Mouse (Mus musculus) spleen, adult 18-20 months (tissue): Measurements from ENCODE around the gene Abhd16a.
"Not testable (repeated sequence)": the region's sequence is repeated elsewhere in the genome, so short reads cannot be mapped to it uniquely, and the experiment has no call there.

Experiments
- DNase-seq, 2 experiments: peaks; one replicate each; pipeline ENCODE4 v3.0.0; 2022; ENCODE audit warnings: mixed read lengths in 2 of 2

The Abhd16a gene

DNA sequence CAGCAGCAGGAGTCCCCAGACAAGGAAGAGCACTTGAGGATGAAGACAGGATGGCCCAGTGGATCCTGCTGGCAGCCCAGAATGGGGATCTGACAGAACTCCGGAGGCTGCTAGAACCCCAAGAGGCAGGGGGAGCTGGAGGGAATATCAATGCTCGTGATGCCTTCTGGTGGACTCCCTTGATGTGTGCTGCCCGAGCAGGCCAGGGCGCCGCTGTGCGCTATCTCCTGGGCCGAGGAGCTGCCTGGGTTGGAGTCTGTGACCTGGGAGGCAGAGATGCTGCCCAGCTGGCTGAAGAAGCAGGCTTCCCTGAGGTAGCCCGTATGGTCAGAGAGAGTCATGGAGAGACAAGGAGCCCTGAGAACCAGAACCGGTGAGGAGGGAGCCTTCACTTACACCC is 34.2 kb downstream of the Abhd16a start:
- not testable (repeated sequence) for DNase-seq

DNA sequence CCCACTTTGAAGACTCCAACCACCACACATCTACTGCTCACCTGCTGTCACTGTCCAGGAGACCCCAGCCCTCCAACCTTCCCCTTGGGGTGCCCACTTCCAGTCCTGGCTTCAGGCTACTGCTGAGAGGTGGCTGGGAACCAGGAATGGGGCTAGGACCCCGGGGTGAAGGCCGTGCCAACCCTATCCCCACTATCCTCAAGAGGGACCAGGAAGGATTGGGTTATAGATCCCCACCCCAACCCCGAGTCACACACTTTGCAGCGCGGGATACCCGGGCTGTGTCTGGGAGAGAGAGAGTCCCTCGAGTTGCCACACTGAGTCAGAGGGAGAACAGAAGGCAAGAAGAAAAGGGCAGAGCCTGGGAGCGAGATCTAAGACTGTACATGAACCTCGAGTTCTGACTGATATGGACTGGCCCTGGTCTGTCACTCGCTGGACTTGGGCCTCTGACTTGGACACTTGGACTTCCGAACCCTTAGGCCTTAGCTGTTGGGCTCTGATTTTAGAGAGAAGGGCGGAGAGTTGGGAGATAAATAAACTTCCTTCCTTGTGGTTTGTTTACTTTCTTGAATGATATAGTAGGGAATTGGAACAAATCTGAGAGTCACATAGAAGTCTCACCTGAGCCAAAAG is 35.3 kb downstream of the Abhd16a start:
- not testable (repeated sequence) for DNase-seq

- DNase-seq, result no peak
These were observed 36.0 kb downstream of the Abhd16a start for GRCm38 (mm10) chr17:35125081-35125480.

DNA sequence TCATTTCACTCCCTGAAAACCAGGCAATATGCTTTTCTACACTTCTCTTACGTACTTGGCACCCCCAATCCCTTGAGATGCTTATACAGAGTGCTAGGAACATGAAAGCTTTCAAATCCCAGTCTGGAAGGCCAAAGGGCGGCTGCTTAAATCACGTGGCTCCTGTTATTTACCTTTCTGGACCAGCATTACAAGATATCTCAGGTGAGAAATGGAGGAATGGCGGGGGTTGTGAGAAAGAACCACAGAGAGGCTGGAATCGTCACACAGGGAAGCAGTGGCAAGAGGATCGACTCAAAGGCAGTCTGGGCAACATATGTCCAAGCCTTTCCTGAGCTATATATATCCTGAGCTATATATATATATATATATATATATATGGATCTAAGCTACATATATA is 36.5 kb downstream of the Abhd16a start:
- no peak for DNase-seq

DNA sequence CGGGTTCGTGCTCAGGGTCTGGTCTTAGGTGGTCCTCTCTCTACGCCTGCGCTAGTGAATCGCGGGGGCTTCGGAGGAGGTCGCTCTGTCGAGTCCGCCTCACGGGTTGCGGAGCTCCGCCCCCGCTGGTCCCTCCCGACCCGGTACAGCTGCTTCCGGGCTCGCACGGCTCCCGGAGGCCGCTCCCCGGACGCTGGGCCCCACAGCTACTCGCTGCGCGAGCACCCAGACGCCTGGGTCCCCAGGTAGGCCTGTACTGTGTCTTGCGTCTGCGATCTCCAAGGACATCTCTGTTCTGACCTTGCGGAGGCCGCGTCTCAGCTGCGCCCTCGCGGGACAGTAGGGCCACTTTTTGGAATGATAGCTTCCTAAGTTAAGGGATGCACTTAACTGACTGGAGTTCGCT is 37.1 kb downstream of the Abhd16a start, which contains the start of gene D17H6S53E:
Gene D17H6S53E, plus strand, starts transcription at position 168 of the 406 bp plus-strand sequence.
- DNase-seq, result peak; percentile 66 to 76

DNA sequence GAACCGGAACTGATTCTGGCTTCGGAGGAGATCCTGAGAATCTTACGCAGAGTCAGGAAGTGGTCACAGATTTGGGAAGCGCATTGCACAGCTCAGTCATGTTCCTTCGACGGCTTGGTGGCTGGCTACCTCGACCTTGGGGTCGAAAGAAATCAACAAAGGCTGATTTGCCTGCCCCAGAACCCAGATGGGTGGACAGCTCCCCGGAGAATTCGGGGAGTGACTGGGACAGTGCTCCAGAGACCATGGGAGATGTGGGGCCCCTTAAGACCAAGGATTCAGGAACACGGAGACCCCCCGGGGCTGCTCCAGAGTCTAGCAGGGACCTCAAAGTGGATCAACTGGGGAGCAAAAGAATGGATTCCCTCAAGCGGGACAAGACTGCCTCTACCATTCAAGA is 38.0 kb downstream of the Abhd16a start:
- DNase-seq, result no peak

DNA sequence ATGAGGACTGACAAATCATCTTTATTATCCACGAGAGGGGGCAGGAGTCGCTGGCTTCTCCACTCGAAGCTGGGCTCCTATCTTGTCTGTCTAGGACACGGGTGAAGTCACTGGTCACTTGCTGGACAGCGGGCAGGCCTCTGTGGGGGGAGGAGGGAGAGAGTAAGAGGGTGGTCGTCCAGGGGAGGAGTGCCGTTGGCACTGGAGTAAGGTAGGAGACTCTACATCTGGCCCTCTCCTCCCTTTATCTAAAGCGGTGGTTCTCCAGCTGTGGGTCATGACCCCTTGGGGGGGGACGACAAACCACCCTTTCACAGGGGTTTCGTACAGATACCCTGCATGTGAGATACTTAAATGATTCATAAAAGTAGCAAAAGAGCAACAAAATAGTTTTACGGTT is 39.9 kb downstream of the Abhd16a start:
- DNase-seq, result no peak

- no peak for DNase-seq
These were observed 42.0 kb downstream of the Abhd16a start for GRCm38 (mm10) chr17:35131038-35131437.

- DNase-seq, result no peak
These were observed 42.6 kb downstream of the Abhd16a start, which contains the start of gene Apom for GRCm38 (mm10) chr17:35131500-35132173. TSS of gene Apom (minus strand) at chr17:35132050.

GRCm38 (mm10) chr17:35132174-35132560 is 43.1 kb downstream of the Abhd16a start:
- DNase-seq, result no peak

- no peak for DNase-seq
These were observed 44.5 kb downstream of the Abhd16a start for GRCm38 (mm10) chr17:35133517-35133916.

- peak; percentile 88 to 93 for DNase-seq
These were observed 45.9 kb downstream of the Abhd16a start, which contains the start of gene Bag6 for GRCm38 (mm10) chr17:35134801-35135590. TSS of gene Bag6 (plus strand) at chr17:35135178.

- no peak for DNase-seq
These were observed 46.7 kb downstream of the Abhd16a start for GRCm38 (mm10) chr17:35135591-35136320.

GRCm38 (mm10) chr17:35139269-35139668 is 50.2 kb downstream of the Abhd16a start:
- DNase-seq, result no peak

DNA sequence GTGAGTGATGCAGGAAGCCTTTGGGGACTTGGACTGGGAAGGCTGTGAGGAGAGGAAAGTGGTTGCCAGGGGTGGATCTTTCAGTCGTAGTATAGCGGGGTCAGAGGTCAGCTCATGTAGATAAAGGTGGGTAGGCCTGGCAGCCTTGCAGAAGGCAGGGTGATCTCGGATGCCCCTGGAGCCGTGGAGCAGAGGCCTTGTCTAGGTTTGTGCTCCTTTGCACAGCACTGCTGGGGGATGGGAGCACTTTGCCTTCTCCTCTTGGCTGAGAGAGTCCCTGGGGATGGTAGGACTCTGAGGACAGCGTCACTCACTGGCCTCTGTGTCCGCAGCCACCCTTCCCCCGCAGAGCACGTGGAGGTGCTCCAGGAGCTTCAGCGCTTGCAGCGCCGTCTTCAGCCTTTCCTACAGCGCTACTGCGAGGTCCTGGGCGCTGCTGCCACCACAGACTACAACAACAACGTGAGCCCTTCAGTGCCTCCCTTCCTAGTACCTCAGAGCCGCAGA is 51.5 kb downstream of the Abhd16a start:
- no peak for DNase-seq

- DNase-seq, result no peak
These were observed 52.9 kb downstream of the Abhd16a start for GRCm38 (mm10) chr17:35141971-35142370.

DNA sequence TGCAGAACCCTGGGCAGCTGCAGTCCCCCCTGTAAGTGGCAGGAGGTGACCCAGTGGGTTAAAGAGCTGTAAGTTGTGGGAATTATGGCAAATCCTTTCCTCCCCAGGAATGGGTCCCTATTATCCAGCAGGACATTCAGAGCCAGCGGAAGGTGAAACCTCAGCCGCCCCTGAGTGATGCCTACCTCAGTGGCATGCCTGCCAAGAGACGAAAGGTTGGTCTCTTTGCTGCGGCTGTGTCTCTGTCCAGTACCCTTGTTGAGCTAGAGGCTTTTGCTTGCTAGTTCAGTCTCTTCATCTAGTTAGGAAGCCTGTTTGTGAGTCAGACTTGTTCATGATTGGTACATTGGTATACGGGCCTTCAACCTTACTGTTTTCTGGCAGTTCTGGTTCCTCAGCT is 57.1 kb downstream of the Abhd16a start:
- DNase-seq, result no peak

DNA sequence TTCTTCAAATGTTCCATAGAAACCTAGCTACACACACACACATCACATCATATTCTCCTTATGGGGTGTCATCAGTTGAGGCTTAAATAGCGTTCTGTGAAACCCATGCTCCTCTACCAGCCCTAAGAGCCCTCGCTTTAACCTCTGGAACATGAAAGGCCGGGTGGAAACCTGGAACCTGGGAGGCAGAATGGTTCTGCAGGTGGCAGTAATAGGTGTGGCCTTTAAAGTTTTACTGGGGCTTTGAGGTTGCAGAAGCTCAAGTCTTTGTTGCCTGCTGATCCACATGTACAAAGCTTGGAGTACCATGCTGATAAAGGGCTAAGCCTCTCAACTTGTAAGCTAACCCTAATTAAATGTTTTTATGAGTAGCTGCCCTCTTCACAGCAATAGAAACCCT is 58.3 kb downstream of the Abhd16a start:
- no peak for DNase-seq

DNA sequence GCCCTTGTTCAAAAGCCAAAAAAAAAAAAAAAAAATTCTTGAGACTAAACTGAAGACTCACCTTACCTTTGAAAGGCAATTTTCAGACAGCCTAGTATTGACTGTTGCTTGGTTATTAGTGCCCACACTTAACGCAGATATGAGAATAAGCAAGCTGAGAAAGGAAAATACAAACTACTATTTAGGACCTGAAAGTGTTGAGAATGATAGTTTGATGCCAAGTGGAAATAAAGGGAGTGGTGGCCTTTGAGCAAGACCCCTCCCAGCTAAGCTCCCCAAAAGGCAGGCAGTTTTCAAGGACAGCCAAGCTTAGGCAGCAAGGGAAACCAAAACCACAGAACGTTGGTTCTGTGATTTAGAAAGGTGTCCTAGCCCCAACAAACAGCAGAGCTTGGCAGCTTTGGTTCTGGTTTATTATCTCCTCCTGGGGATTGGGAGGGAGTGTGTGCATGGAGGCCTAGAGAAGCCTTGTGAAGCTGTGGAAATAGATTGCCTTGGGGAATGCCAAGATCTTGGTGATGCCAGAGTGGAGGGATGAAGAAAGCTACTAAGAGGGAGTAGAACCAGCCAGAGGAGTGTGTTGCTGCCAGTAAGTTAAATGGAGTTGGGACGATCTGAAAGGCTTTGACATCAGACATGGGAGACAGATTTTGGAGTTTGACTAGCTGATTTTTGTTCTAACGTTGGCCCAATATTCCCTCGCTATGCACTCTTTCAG is 59.0 kb downstream of the Abhd16a start:
- DNase-seq, result no peak

DNA sequence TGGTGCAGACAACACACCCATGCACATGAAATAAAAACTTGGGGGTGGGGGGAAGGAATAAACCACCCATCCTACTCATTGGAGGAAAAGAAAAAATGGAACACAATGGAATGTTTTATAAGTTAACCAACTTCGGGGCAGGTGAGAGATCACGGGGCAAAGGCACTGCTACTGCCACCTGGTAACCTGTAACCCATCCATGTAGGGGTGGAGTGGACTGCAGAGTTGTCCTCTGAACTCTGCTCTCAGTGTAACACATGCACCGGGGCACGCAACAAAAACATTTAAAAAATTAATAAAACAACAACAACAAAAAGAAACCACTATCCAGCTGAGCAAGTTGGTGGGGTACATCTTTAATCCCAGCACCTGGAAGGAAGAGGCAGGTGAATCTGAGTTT is 63.1 kb downstream of the Abhd16a start:
- no peak for DNase-seq
